Mouse (Mus musculus) ES-Bruce4 (cell line): ENCODE measurements around the gene Afdn. TPM values are rescaled to one million over a fixed set of nuclear protein-coding genes. Genes with fewer than 3 reads are reported as not detected.

ENCODE experiments used
- H3K27ac ChIP-seq: 2 replicates; pipeline ENCODE4 v1.5.1; 2012; ENCODE audit warnings: low read length, inconsistent platforms; ENCODE audit not compliant: insufficient read depth
- H3K27me3 ChIP-seq: 2 replicates; pipeline ENCODE4 v1.6.1; 2012; ENCODE audit warnings: mild to moderate bottlenecking, low read length, inconsistent platforms; ENCODE audit not compliant: control insufficient read depth, poor library complexity, insufficient read depth, severe bottlenecking
- H3K36me3 ChIP-seq: 2 replicates; pipeline ENCODE4 v1.6.1; 2012; ENCODE audit warnings: inconsistent platforms, mild to moderate bottlenecking, low read length, moderate library complexity; ENCODE audit not compliant: control insufficient read depth, poor library complexity, insufficient read depth, severe bottlenecking
- H3K4me1 ChIP-seq: one replicate; pipeline ENCODE4 v1.8.1; 2011; ENCODE audit warnings: low read length; ENCODE audit not compliant: control insufficient read depth, insufficient read depth
- H3K4me3 ChIP-seq: 2 replicates; pipeline ENCODE4 v1.5.1; 2011; ENCODE audit warnings: low read depth, mild to moderate bottlenecking, low read length
- H3K9ac ChIP-seq: 2 replicates; pipeline ENCODE4 v1.6.1; 2012; ENCODE audit warnings: low read depth, mild to moderate bottlenecking, inconsistent platforms; ENCODE audit not compliant: poor library complexity, severe bottlenecking
- H3K9me3 ChIP-seq: replicated peaks from 2 replicates; pipeline ENCODE4 v1.6.1; 2012; ENCODE audit warnings: mild to moderate bottlenecking, low read length, inconsistent platforms; ENCODE audit not compliant: control insufficient read depth, poor library complexity, insufficient read depth, severe bottlenecking
- CTCF ChIP-seq: IDR thresholded peaks from one replicate; pipeline ENCODE4 v1.8.1; 2011; ENCODE audit warnings: low read depth, low read length
- EP300 ChIP-seq: IDR thresholded peaks from 2 replicates; pipeline ENCODE4 v1.6.1; 2011; ENCODE audit warnings: low read depth, low read length; ENCODE audit not compliant: insufficient read depth
- POLR2A ChIP-seq: IDR thresholded peaks from one replicate; pipeline ENCODE4 v1.8.1; 2011; ENCODE audit warnings: low read length; ENCODE audit not compliant: insufficient read depth
- polyA plus RNA-seq: library from polyadenylated mRNA; stranded (reverse); fragments of >200 nt; gene quantifications from 2 replicates; pipeline ENCODE4 v1.2.4, GENCODE M21; 2011; ENCODE audit warnings: low read depth; ENCODE audit not compliant: missing spikeins, insufficient read depth, insufficient read length

The Afdn gene
- polyA plus RNA-seq, 1 experiment: 286 TPM

- H3K27ac ChIP-seq: no peak overlapping the region
- H3K27me3 ChIP-seq: no peaks in the 10 kb centered on the region
- no peak overlapping the region for H3K4me3 ChIP-seq
- peaks cover 5% of the 10 kb centered on the region for H3K36me3 ChIP-seq
- no peak overlapping the region for H3K9ac ChIP-seq
- TF ChIP-seq POLR2A: no peak
- TF ChIP-seq CTCF: no peak
- TF ChIP-seq EP300: no peak
- H3K9me3 ChIP-seq: no peaks in the 10 kb centered on the region
- H3K4me1 ChIP-seq: peaks cover 6% of the 10 kb centered on the region
Measured at GRCm38 (mm10) chr17:13874245-13874644, 113.9 kb downstream of the Afdn start.

- Histone ChIP-seq H3K9me3 (no peaks in the 10 kb centered on the region), H3K9ac (no peak overlapping the region), H3K4me1 (no peaks in the 10 kb centered on the region), H3K4me3 (no peak overlapping the region), H3K27me3 (no peaks in the 10 kb centered on the region), H3K27ac (no peak overlapping the region), H3K36me3 (peaks cover 13% of the 10 kb centered on the region)
- no peak for TF ChIP-seq CTCF
- TF ChIP-seq EP300: no peak
- no peak for TF ChIP-seq POLR2A
Measured at GRCm38 (mm10) chr17:13877460-13877859, 117.1 kb downstream of the Afdn start.

GRCm38 (mm10) chr17:13879731-13880130, 119.4 kb downstream of the Afdn start:
- no peak for TF ChIP-seq POLR2A
- TF ChIP-seq EP300: no peak
- no peak for TF ChIP-seq CTCF
- no peaks in the 10 kb centered on the region for H3K4me1 ChIP-seq
- H3K27me3 ChIP-seq: no peaks in the 10 kb centered on the region
- H3K9me3 ChIP-seq: no peaks in the 10 kb centered on the region
- no peak overlapping the region for H3K9ac ChIP-seq
- no peak overlapping the region for H3K4me3 ChIP-seq
- no peak overlapping the region for H3K27ac ChIP-seq
- H3K36me3 ChIP-seq: peaks cover 30% of the 10 kb centered on the region

- Histone ChIP-seq H3K27me3 (no peaks in the 10 kb centered on the region), H3K9me3 (no peaks in the 10 kb centered on the region), H3K4me1 (no peaks in the 10 kb centered on the region), H3K27ac (no peak overlapping the region), H3K4me3 (no peak overlapping the region), H3K36me3 (peaks cover 35% of the 10 kb centered on the region), H3K9ac (no peak overlapping the region)
- TF ChIP-seq POLR2A (no peak), EP300 (no peak), CTCF (no peak)
Measured at GRCm38 (mm10) chr17:13883540-13883939, 123.2 kb downstream of the Afdn start.

- no peak overlapping the region for H3K27ac ChIP-seq
- H3K4me1 ChIP-seq: no peaks in the 10 kb centered on the region
- H3K27me3 ChIP-seq: no peaks in the 10 kb centered on the region
- TF ChIP-seq CTCF (no peak), EP300 (no peak), POLR2A (no peak)
- H3K36me3 ChIP-seq: peaks cover 12% of the 10 kb centered on the region
- H3K9ac ChIP-seq: no peak overlapping the region
- no peaks in the 10 kb centered on the region for H3K9me3 ChIP-seq
- no peak overlapping the region for H3K4me3 ChIP-seq
Measured at GRCm38 (mm10) chr17:13889818-13890434, 129.6 kb downstream of the Afdn start.

GRCm38 (mm10) chr17:13890932-13891331, 130.6 kb downstream of the Afdn start:
- H3K27me3 ChIP-seq: no peaks in the 10 kb centered on the region
- H3K9me3 ChIP-seq: no peaks in the 10 kb centered on the region
- peaks cover 9% of the 10 kb centered on the region for H3K36me3 ChIP-seq
- H3K4me1 ChIP-seq: no peaks in the 10 kb centered on the region
- H3K4me3 ChIP-seq: no peak overlapping the region
- no peak overlapping the region for H3K27ac ChIP-seq
- TF ChIP-seq CTCF (no peak), EP300 (no peak), POLR2A (no peak)
- H3K9ac ChIP-seq: no peak overlapping the region
